Mouse (Mus musculus) spleen, adult 2 months (tissue): ENCODE results near the gene Prdm9. TPM values are rescaled to one million over a fixed set of nuclear protein-coding genes. Genes with fewer than 3 reads are reported as not detected.
A peak's percentile ranks its signal among the peaks of the same experiment; 100 is the strongest.

Experiments
- DNase-seq, 2 experiments: peaks; one replicate each; pipeline versions ENCODE4 v3.0.0 to v3.0.0-alpha.2; 2012 to 2021; ENCODE audit warnings: low spot score in 2 of 2, low read depth in 1 of 2
- H3K27ac ChIP-seq: fragments of 200-500 bp; 2 replicates; pipeline ENCODE4 v1.5.1; 2012; ENCODE audit warnings: low read length, inconsistent platforms; ENCODE audit not compliant: insufficient read depth
- H3K27me3 ChIP-seq: fragments of 200-500 bp; 2 replicates; pipeline ENCODE4 v1.6.1; 2012; ENCODE audit warnings: mild to moderate bottlenecking, moderate library complexity, low read length, inconsistent platforms; ENCODE audit not compliant: control insufficient read depth, insufficient read depth
- H3K36me3 ChIP-seq: fragments of 200-500 bp; 2 replicates; pipeline ENCODE4 v1.6.1; 2012; ENCODE audit warnings: mild to moderate bottlenecking, low read length, inconsistent platforms; ENCODE audit not compliant: control insufficient read depth, insufficient read depth
- H3K4me1 ChIP-seq: fragments of 200-500 bp; 2 replicates; pipeline ENCODE4 v1.6.1; 2011; ENCODE audit warnings: inconsistent platforms; ENCODE audit not compliant: control insufficient read depth, insufficient read depth, insufficient read length
- H3K4me3 ChIP-seq: fragments of 200-500 bp; 2 replicates; pipeline ENCODE4 v1.5.1; 2011; ENCODE audit warnings: mild to moderate bottlenecking, inconsistent platforms; ENCODE audit not compliant: insufficient read depth, insufficient read length; ENCODE audit errors: extremely low read depth
- CTCF ChIP-seq: fragments of 200-500 bp; IDR thresholded peaks from 2 replicates; pipeline ENCODE4 v1.5.1; 2011; ENCODE audit warnings: mild to moderate bottlenecking, inconsistent platforms; ENCODE audit not compliant: insufficient read depth, insufficient read length, insufficient replicate concordance; ENCODE audit errors: extremely low read depth
- POLR2A ChIP-seq: fragments of 200-500 bp; IDR thresholded peaks from 2 replicates; pipeline ENCODE4 v1.6.1; 2011; ENCODE audit warnings: low read depth, low read length, inconsistent platforms
- WGBS: fragments of 180-500 bp; shearing (Covaris S2); methylation state at CpG from one replicate; pipeline ENCODE4 v1.1.7; 2018; 5-methylcytosine and 5-hydroxymethylcytosine counted together
- polyA plus RNA-seq: library from polyadenylated mRNA; depleted of rRNA; stranded (reverse); fragments of >200 nt; gene quantifications from 2 replicates; pipeline ENCODE4 v1.2.3, GENCODE M21; 2012

Gene Prdm9
- polyA plus RNA-seq, 1 experiment: 2.3 TPM

GRCm38 (mm10) chr17:15527811-15528136 is 36.4 kb downstream of the Prdm9 start:
- 0 out of 2 replicates have a peak overlapping the region, but pooled peaks have one; percentile 9 for H3K27ac ChIP-seq
- TF ChIP-seq CTCF (no peak), POLR2A (no peak)
- 23% methylated on average over 3 of the region's 3 CpGs for WGBS

GRCm38 (mm10) chr17:15526986-15527810 is 37.0 kb downstream of the Prdm9 start, which contains the start of gene Pdcd2:
Pdcd2 (minus strand) TSS chr17:15527301.
- H3K4me3 ChIP-seq: peak within 1 kb of the TSS; percentile 73
- H3K27ac ChIP-seq: peak within 1 kb of the TSS; percentile 89
- under 1% methylated on average over 54 of the region's 55 CpGs for WGBS
- TF ChIP-seq CTCF (0 out of 2 replicates have a peak, but pooled peaks have one; percentile 3), POLR2A (peak; percentile 84)
- H3K27me3 ChIP-seq: no peaks in the 10 kb centered on the region
- peaks cover 8% of the 10 kb centered on the region for H3K4me1 ChIP-seq
- peaks cover 18% of the 10 kb centered on the region for H3K36me3 ChIP-seq
- DNase-seq: peak; percentile 83 to 97

More at GRCm38 (mm10) chr17:15527811-15528136, 36.4 kb downstream of the Prdm9 start:
- no peak for DNase-seq
- Histone ChIP-seq H3K27me3 (no peaks in the 10 kb centered on the region), H3K4me1 (peaks cover 8% of the 10 kb centered on the region), H3K4me3 (peak overlapping the region; percentile 20; the same call in 1 of the 2 replicates), H3K36me3 (peaks cover 14% of the 10 kb centered on the region)

GRCm38 (mm10) chr17:15526304-15526703 is 37.9 kb downstream of the Prdm9 start:
- DNase-seq: no peak
- TF ChIP-seq POLR2A (no peak), CTCF (no peak)
- H3K36me3 ChIP-seq: peaks cover 21% of the 10 kb centered on the region
- H3K4me3 ChIP-seq: peak overlapping the region; percentile 73
- H3K27ac ChIP-seq: no peak overlapping the region
- no peaks in the 10 kb centered on the region for H3K27me3 ChIP-seq
- H3K4me1 ChIP-seq: peaks cover 8% of the 10 kb centered on the region
- WGBS: 20% methylated on average over 10 of the region's 10 CpGs

- Histone ChIP-seq H3K4me3 (no peak overlapping the region), H3K27ac (no peak overlapping the region), H3K27me3 (no peaks in the 10 kb centered on the region), H3K36me3 (peaks cover 50% of the 10 kb centered on the region), H3K4me1 (no peaks in the 10 kb centered on the region)
- WGBS: 76% methylated on average over 1 of the region's 1 CpGs
- TF ChIP-seq CTCF (no peak), POLR2A (no peak)
- no peak for DNase-seq
Measured at GRCm38 (mm10) chr17:15518766-15519165, 45.4 kb downstream of the Prdm9 start.

GRCm38 (mm10) chr17:15518186-15518585 is 46.0 kb downstream of the Prdm9 start:
- H3K4me1 ChIP-seq: no peaks in the 10 kb centered on the region
- 91% methylated on average over 5 of the region's 5 CpGs for WGBS
- H3K27me3 ChIP-seq: no peaks in the 10 kb centered on the region
- H3K4me3 ChIP-seq: no peak overlapping the region
- peaks cover 50% of the 10 kb centered on the region for H3K36me3 ChIP-seq
- TF ChIP-seq CTCF (no peak), POLR2A (no peak)
- H3K27ac ChIP-seq: no peak overlapping the region
- DNase-seq: no peak

GRCm38 (mm10) chr17:15517776-15518175 is 46.4 kb downstream of the Prdm9 start:
- peaks cover 48% of the 10 kb centered on the region for H3K36me3 ChIP-seq
- H3K4me1 ChIP-seq: no peaks in the 10 kb centered on the region
- DNase-seq: no peak
- no peak overlapping the region for H3K4me3 ChIP-seq
- TF ChIP-seq CTCF (no peak), POLR2A (no peak)
- H3K27me3 ChIP-seq: no peaks in the 10 kb centered on the region
- H3K27ac ChIP-seq: no peak overlapping the region
- 77% methylated on average over 5 of the region's 5 CpGs for WGBS

- TF ChIP-seq POLR2A (no peak), CTCF (no peak)
- DNase-seq: no peak
- Histone ChIP-seq H3K4me1 (no peaks in the 10 kb centered on the region), H3K4me3 (no peak overlapping the region), H3K27ac (no peak overlapping the region), H3K27me3 (no peaks in the 10 kb centered on the region), H3K36me3 (peaks cover 40% of the 10 kb centered on the region)
- 93% methylated on average over 2 of the region's 2 CpGs for WGBS
Measured at GRCm38 (mm10) chr17:15510694-15511093, 53.5 kb downstream of the Prdm9 start.
